Mouse (Mus musculus) forebrain, embryonic 11.5 days (tissue): ENCODE data around the gene Cyp2s1. TPM values are rescaled to one million over a fixed set of nuclear protein-coding genes. Genes with fewer than 3 reads are reported as not detected.

Source experiments
- microRNA-seq: library from miRNA; unstranded; fragments of <30 nt; microRNA quantifications from one replicate; pipeline ENCODE4, GENCODE M21; 2016; ENCODE audit not compliant: insufficient number of aligned reads
- polyA plus RNA-seq: library from polyadenylated mRNA; unstranded; fragments of >200 nt; fragmentation: Nextera tagmentation; extraction: Ambion mirVana; gene quantifications from 2 replicates; pipeline ENCODE4 v1.2.1, GENCODE M21; 2014

Gene Cyp2s1
- polyA plus RNA-seq, 1 experiment from 2014 or later: 0.32 TPM

Small RNAs within 50 kb of the gene (microRNA-seq; reads per million reads assigned to microRNA genes)
- gene Gm24865: not detected

Other genes starting within 250 kb of the Cyp2s1 start
- not detected in 2 replicates for gene Erich4, start 201.0 kb downstream of the Cyp2s1 start, polyA plus RNA-seq
- gene Dmac2, start 197.5 kb downstream of the Cyp2s1 start, polyA plus RNA-seq: 22.2 and 23.4 TPM in 2 replicates
- gene B3gnt8, start 190.3 kb downstream of the Cyp2s1 start, polyA plus RNA-seq: 0.29 and 0.99 TPM in 2 replicates
- 30.5 and 38.0 TPM in 2 replicates for gene Bckdha, start 157.9 kb downstream of the Cyp2s1 start, polyA plus RNA-seq
- 52.2 and 56.4 TPM in 2 replicates for gene Exosc5, start 157.7 kb downstream of the Cyp2s1 start, polyA plus RNA-seq
- 2.7 and 3.2 TPM in 2 replicates for gene Tmem91, start 141.7 kb downstream of the Cyp2s1 start, polyA plus RNA-seq
- gene B9d2, start 136.1 kb downstream of the Cyp2s1 start, polyA plus RNA-seq: 30.4 and 35.1 TPM in 2 replicates
- gene Tgfb1, start 129.9 kb downstream of the Cyp2s1 start, polyA plus RNA-seq: 1.1 and 1.6 TPM in 2 replicates
- gene Ccdc97, start 97.8 kb downstream of the Cyp2s1 start, polyA plus RNA-seq: 37.8 and 41.2 TPM in 2 replicates
- gene Hnrnpul1, start 62.2 kb downstream of the Cyp2s1 start, polyA plus RNA-seq: 83.8 and 87.5 TPM in 2 replicates
- gene Axl, start 28.2 kb downstream of the Cyp2s1 start, polyA plus RNA-seq: 36.2 and 37.2 TPM in 2 replicates
- gene Cyp2b10, start 80.7 kb upstream of the Cyp2s1 start, polyA plus RNA-seq: not detected in 2 replicates
- not detected in 2 replicates for gene Cyp2b13, start 244.6 kb upstream of the Cyp2s1 start, polyA plus RNA-seq